8 mouse cellular contexts compared by ENCODE assay signal in genomic region chr12:80014598-80014983, GRCm38 (mm10).
DNase-seq lines count a peak whose midpoint lies in the region; ATAC-seq and TF ChIP-seq lines count a peak whose summit lies in the region.

No protein-coding gene starts in this region.

- H3K4me2 ChIP-seq in forebrain, embryonic 13.5 days = peak overlapping the region; percentile 36
- H3K4me2 ChIP-seq in limb, embryonic 14.5 days (replicated peaks; ENCODE audit: low read depth, low read length, severe bottlenecking) = no peak overlapping the region; the same call in 1 of the 2 replicates
- no peak overlapping the region for H3K4me2 ChIP-seq in neural tube, embryonic 14.5 days (ENCODE audit: low read depth, low read length)

- no peaks in the 10 kb centered on the region for H3K27me3 ChIP-seq in forebrain, embryonic 13.5 days
- H3K27me3 ChIP-seq in limb, embryonic 14.5 days (ENCODE audit: control insufficient read depth, insufficient read depth, low read length) = no peaks in the 10 kb centered on the region
- no peaks in the 10 kb centered on the region for H3K27me3 ChIP-seq in neural tube, embryonic 14.5 days (ENCODE audit: control insufficient read depth, insufficient read depth, low read length)

- peak overlapping the region; percentile 69 for H3K27ac ChIP-seq in forebrain, embryonic 13.5 days
- H3K27ac ChIP-seq in limb, embryonic 14.5 days (replicated peaks; ENCODE audit: low read depth, low read length) = peak overlapping the region; percentile 83
- 0 out of 2 replicates have a peak overlapping the region, but pooled peaks have one; percentile 45 for H3K27ac ChIP-seq in neural tube, embryonic 14.5 days (ENCODE audit: low read depth, low read length)

- TF ChIP-seq POLR2A in limb, embryonic 14.5 days (IDR thresholded peaks at IDR 0.05; ENCODE audit: borderline replicate concordance, extremely low read depth, insufficient read depth, insufficient read length) = no peak

- no peak; the same call in 1 of the 2 replicates for ATAC-seq in forebrain, embryonic 13.5 days
- no peak for ATAC-seq in limb, embryonic 14.5 days (ENCODE audit: low FRiP score, low read depth)
- no peak for ATAC-seq in neural tube, embryonic 14.5 days (ENCODE audit: low read depth)

- no peaks in the 10 kb centered on the region for H3K36me3 ChIP-seq in forebrain, embryonic 13.5 days (ENCODE audit: poor library complexity, severe bottlenecking)
- no peaks in the 10 kb centered on the region for H3K36me3 ChIP-seq in limb, embryonic 14.5 days (ENCODE audit: control insufficient read depth, insufficient read depth, low read length)
- no peaks in the 10 kb centered on the region for H3K36me3 ChIP-seq in neural tube, embryonic 14.5 days (ENCODE audit: control insufficient read depth, insufficient read depth, low read length)

- H3K4me3 ChIP-seq in forebrain, embryonic 13.5 days = no peak overlapping the region
- H3K4me3 ChIP-seq in limb, embryonic 14.5 days (replicated peaks; ENCODE audit: low read length) = no peak overlapping the region
- no peak overlapping the region for H3K4me3 ChIP-seq in neural tube, embryonic 14.5 days (ENCODE audit: low read depth, low read length)

- H3K4me1 ChIP-seq in forebrain, embryonic 13.5 days = peaks cover 22% of the 10 kb centered on the region
- peaks cover 40% of the 10 kb centered on the region for H3K4me1 ChIP-seq in limb, embryonic 14.5 days (ENCODE audit: control insufficient read depth, insufficient read depth, low read length)
- peaks cover 8% of the 10 kb centered on the region for H3K4me1 ChIP-seq in neural tube, embryonic 14.5 days (ENCODE audit: control insufficient read depth, insufficient read depth, low read length)

- WGBS in forebrain, embryonic 13.5 days = 69% methylated on average over 7 of the region's 7 CpGs
- WGBS in limb, embryonic 14.5 days = 46% methylated on average over 7 of the region's 7 CpGs
- WGBS in neural tube, embryonic 14.5 days = 68% methylated on average over 7 of the region's 7 CpGs

- no peaks in the 10 kb centered on the region for H3K9me3 ChIP-seq in forebrain, embryonic 13.5 days (replicated peaks)
- no peaks in the 10 kb centered on the region for H3K9me3 ChIP-seq in limb, embryonic 14.5 days (ENCODE audit: control insufficient read depth, low read length)
- no peaks in the 10 kb centered on the region for H3K9me3 ChIP-seq in neural tube, embryonic 14.5 days (ENCODE audit: control insufficient read depth, low read length)

- DNase-seq in kidney, postnatal 4 days = peak; percentile 26 to 43
- no peak for DNase-seq in kidney, adult 9 months
- DNase-seq in limb, embryonic 14.5 days (ENCODE audit: low spot score) = no peak
- DNase-seq in thymus, adult 18-20 months = no peak
- no peak for DNase-seq in lung, postnatal 25 days (ENCODE audit: low spot score)
- DNase-seq in layer of hippocampus, postnatal 10 days (ENCODE audit: low spot score in 2 of 2) = no peak

- 0 out of 2 replicates have a peak overlapping the region, but pooled peaks have one; percentile 5 for H3K9ac ChIP-seq in forebrain, embryonic 13.5 days
- H3K9ac ChIP-seq in limb, embryonic 14.5 days (ENCODE audit: low read depth, low read length, severe bottlenecking) = peak overlapping the region; percentile 1; the same call in 1 of the 2 replicates
- H3K9ac ChIP-seq in neural tube, embryonic 14.5 days (replicated peaks; ENCODE audit: low read depth, low read length) = no peak overlapping the region

Comparison
In these comparisons a context has a peak if more than half of its experiments do, and no peak if none do; other contexts are left out.
1. DNase-seq: peak in kidney, postnatal 4 days (2 of 2); none in kidney, adult 9 months (single experiment), limb, embryonic 14.5 days (single experiment), thymus, adult 18-20 months (0 of 2), lung, postnatal 25 days (single experiment) and layer of hippocampus, postnatal 10 days (0 of 2).
2. Peak in every context shown above with its lines, with median percentiles within 50 percentile points of each other: H3K27ac ChIP-seq.